Mouse (Mus musculus) left cerebral cortex, postnatal 4 days (tissue): Measurements from ENCODE around the gene Enox1. TPM values are rescaled to one million over a fixed set of nuclear protein-coding genes. Genes with fewer than 3 reads are reported as not detected.

Experiments used
- DNase-seq: peaks from one replicate; pipeline ENCODE4 v3.0.0-alpha.2; 2022
- intact Hi-C: fragments of 180-260 bp; cut with DNase I; formaldehyde crosslinking; loops from one replicate; pipeline ENCODE4 v1.15.1; 2025
- total RNA-seq, 2 experiments: library from RNA; stranded (reverse); gene quantifications; 2 replicates each; pipeline ENCODE4 v1.2.3; 2021

Gene Enox1
- total RNA-seq, 2 experiments from 2014 or later: 67.2 to 73.5 TPM

- intact Hi-C loops: no loop called here
- DNase-seq: no peak
Observed at GRCm38 (mm10) chr14:77546531-77547274, 390.1 kb downstream of the Enox1 start.

GRCm38 (mm10) chr14:77547351-77547750, 390.8 kb downstream of the Enox1 start:
- peak; percentile 27 for DNase-seq
- intact Hi-C loops: no loop called here

- DNase-seq: no peak
- intact Hi-C loops: no loop called here
Observed at GRCm38 (mm10) chr14:77548963-77549362, 392.4 kb downstream of the Enox1 start.

GRCm38 (mm10) chr14:77557446-77558070, 401.0 kb downstream of the Enox1 start:
- intact Hi-C loops: no loop called here
- DNase-seq: no peak

- intact Hi-C loops: no loop called here
Observed at GRCm38 (mm10) chr14:77558910-77559309, 402.3 kb downstream of the Enox1 start.

DNA sequence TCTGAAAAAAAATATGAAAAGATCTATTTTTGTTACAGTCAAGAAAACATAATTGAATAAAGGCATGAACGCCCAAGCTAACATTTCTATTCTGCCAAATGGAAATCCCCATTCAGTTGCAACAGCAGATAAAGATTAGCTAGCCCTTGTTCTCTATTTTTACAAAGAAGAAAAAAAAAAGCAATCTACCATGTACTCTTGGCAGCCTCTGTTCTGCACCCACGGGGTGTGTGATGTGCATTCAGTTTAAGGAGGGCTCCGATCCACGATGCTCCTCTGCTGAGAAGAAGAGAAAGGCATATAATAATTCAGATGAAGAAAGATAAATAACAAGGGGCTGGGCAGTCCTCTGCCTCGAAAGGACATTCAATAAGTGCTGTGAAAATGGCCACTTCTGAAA, 403.2 kb downstream of the Enox1 start:
- no peak for DNase-seq
- intact Hi-C loops: no loop called here

More at GRCm38 (mm10) chr14:77558910-77559309, 402.3 kb downstream of the Enox1 start:
- no peak for DNase-seq

DNA sequence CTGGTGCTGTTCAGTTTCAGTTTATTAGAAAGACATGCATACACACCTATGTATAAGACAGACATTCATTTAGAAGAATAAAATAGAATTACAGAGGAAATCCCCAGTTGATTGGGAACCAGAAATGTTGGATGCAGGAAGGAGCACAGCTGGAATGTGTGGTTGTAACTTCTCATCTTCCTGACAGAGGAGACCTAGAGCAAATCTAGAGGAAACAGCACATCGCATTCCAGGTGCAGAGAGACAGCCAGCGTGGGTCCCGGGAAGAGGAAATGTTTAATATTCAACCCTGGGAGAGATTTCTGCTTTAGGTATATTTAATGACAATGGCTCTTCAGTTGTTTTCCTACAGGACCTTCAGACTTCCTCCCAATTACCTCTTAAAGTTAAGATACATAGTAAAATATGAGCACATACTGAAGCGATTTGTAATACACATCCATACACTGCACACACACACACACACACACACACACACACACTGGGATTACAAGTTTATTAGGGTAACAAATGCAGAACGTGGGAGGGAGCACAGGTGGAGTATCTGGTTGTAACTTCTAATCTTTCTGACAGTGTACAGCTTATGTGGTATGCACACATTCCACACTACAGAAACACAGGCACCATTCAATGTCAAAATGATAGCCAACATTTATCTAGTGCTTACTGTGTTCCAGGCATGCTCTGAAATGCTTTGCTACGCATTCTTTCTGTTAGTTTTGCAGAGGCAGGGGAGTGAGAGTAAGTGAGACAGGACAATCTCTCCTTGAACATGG, 405.4 kb downstream of the Enox1 start:
- DNase-seq: no peak
- intact Hi-C loops: no loop called here

- intact Hi-C loops: no loop called here
- no peak for DNase-seq
Observed at GRCm38 (mm10) chr14:77563922-77564321, 407.4 kb downstream of the Enox1 start.

DNA sequence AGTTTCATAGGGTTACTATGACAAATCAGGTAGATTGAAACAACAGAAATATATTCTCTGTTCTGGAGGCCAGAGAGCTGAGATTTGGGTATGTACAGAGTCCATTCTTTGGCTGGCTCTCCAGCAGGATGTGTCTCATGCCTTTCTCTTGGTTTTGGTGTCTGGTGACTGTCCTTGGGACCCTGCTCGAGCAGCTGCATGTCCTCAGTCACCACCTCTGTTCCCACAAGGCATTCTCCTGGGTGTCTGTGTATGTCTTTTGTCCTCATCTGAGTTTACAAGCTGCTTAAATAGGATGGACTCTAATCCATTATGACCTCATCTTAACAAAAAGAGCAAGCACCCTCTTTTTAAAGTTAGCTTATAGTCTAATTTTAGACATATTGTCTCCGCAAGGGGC, 410.6 kb downstream of the Enox1 start:
- intact Hi-C loops: no loop called here
- no peak for DNase-seq

DNA sequence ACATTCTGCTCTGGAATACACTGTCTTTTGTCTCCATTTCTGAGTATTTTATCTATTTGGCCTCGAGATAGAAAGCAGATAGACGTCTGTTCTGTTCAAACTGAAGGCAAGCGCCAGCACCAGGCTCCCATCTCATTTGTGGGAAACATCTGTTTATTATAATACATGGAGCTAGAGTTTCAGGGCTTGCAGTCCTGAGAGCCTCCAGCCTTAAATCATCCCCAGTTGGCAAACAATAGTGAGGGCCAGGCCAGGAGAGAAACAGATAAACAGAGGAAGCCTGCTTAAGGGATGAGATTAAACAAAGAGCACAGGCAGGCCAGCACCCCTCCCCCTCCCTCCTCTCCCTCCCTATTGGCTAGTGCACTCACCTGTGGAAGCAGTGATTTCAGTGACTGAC, 417.9 kb downstream of the Enox1 start:
- DNase-seq: no peak
- intact Hi-C loops: no loop called here

DNA sequence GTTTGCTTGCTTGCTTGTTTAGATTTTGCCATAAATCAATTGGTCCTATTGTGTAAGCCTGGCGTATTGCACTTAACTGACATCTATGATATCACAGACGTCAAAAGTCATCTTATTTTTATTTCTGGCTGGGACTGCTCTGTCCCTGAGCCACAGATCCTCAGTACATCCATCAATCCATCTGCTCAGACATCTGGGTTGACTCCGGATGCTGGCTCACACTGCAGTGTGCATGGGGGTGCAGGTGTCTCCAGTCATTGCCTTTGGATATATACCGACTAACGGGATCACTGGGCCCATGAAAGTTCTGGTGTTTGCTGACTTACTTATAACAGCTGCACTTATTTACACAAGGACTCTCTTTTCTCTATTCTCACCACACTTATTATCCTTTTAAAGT, 419.8 kb downstream of the Enox1 start:
- intact Hi-C loops: no loop called here
- DNase-seq: no peak

GRCm38 (mm10) chr14:77577481-77578251, 421.1 kb downstream of the Enox1 start:
- DNase-seq: peak; percentile 52
- intact Hi-C loops: no loop called here

DNA sequence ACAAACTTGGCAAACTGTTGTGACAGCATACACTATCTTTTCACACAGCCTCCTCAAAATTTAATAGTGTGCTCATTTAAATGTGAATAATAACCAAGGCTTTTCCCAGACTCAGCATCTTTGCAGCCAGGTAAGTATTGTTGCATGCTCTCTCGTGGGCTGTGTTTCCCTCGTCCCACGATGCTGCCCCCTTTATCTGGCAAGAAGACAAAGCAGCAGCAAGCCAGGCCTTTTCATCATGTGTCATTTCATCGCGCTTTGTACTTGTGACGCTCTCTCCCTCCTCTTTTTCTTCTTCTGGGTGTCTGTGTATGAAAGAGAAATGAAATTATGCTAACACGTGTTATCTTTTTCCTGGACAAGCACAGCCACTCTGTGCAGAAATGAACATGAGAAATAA, 421.8 kb downstream of the Enox1 start:
- DNase-seq: no peak
- intact Hi-C loops: no loop called here

GRCm38 (mm10) chr14:77580106-77580936, 423.8 kb downstream of the Enox1 start:
- intact Hi-C loops: no loop called here
- DNase-seq: no peak

- DNase-seq: no peak
- intact Hi-C loops: no loop called here
Observed at GRCm38 (mm10) chr14:77580937-77581270, 424.3 kb downstream of the Enox1 start.

DNA sequence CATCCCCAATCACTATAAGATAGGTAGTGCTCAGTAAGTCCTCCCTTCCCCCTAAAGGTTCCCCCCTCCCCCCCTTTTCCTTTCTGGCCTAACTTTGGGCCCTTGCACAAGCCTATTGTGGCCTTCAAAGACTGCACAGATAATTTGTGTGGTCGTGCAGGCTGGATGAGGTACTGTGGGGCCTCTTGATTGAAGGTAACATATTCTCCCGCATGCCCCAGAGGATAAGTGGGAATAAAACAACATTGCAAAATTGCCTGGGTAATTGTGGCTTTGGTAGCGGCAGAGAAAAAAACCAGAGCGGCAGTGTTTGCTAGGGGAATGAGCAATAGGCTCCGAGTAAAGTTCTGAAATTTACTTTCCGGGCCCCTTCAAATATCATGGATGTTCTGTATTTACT, 425.1 kb downstream of the Enox1 start:
- no peak for DNase-seq
- intact Hi-C loops: no loop called here

- DNase-seq: no peak
Observed at GRCm38 (mm10) chr14:77584426-77584825, 427.9 kb downstream of the Enox1 start.

DNA sequence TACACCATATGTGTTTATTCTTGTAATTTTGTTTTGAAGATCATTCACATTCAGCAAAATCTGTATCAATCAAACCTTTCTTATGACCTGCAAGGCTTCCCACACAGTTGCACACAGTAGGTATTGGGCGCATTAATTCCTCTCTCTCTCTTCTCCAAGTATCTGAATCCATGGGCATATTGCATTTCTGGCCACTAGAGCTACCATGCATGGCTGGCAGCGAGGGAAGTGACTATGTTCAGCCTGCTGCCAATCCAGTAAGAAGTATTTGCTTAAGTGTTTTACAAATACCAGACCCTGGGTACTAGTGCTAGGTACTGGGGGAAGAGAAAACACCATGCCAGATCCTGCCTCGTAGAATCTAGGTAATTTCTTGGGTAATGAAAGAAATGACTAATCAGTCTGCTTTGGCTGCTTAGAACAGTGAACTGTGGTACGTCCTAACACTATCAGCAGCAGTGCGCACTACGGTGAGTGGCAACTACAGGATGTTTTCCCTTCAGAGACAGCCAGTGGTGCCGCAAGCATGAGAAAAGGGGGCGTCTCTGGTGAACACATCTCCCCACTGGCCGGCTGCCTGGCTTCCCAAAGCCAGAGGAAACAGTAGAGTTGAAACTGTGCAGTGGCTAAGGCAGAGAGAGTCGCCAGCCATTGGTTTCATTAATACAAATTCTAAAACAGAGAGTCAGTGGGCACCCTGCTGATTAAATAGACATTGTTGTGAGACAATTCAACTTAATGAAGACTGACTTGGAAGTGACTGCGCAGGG, 428.7 kb downstream of the Enox1 start:
- intact Hi-C loops: no loop called here
- DNase-seq: no peak

More at GRCm38 (mm10) chr14:77584426-77584825, 427.9 kb downstream of the Enox1 start:
- intact Hi-C loops: no loop called here

DNA sequence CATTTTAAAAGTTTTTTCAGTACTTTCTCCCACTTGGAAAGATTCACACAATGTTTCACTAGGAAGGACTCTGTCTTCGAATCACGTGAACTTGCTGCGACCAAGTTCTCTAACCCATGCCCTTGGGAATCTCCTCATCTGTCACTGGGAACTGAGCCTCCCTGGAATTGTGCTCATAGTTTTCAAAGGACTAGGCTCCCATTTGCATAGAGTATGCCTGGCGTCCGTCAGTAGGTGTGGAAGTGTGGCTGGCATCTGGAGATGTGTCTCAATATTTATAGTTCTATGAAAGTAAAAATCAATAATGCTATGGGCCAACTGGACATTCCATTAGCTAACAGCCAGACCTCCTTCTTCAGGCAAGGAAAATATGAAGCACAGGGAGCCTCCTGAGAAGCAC, 429.5 kb downstream of the Enox1 start:
- DNase-seq: no peak
- intact Hi-C loops: no loop called here
